Mouse (Mus musculus) layer of hippocampus, adult 18-20 months (tissue): Measurements from ENCODE around the gene Vmn1r28. TPM values are rescaled to one million over a fixed set of nuclear protein-coding genes. Genes with fewer than 3 reads are reported as not detected.
A peak's percentile ranks its signal among the peaks of the same experiment; 100 is the strongest.
"Not testable (repeated sequence)": the region's sequence is repeated elsewhere in the genome, so short reads cannot be mapped to it uniquely, and the experiment has no call there.

Source experiments
- DNase-seq, 2 experiments: peaks; one replicate each; pipeline ENCODE4 v3.0.0; 2022; ENCODE audit warnings: low spot score in 2 of 2
- long read RNA-seq: library from polyadenylated mRNA; stranded (forward); transcript quantifications from one replicate; pipeline ENCODE4 v2.0.0, GENCODE M21; 2021
- total RNA-seq, 2 experiments: library from RNA; stranded (reverse); gene quantifications; 2 replicates each; pipeline ENCODE4 v1.2.3; 2021

Vmn1r28 gene
- total RNA-seq: not detected
- long read RNA-seq: 0 reads

DNA sequence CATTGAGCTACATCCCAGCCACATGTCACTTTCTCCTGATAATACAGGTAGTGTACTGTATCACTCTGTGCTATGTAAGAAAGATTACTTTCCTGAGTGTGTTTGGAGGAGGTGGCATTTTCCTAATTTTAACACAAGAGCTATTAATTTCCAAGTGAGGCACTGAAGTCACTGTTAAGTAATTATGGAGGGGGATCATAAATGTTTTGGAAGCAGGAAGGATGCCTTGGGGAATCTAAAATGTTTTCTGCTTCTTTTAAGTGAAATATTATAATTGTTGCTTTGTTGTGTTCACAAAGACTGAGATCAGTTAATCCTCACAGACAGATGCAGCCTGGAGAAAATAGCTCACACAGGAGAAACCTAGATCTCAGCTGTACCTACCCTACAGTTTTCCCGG lies at the start of gene Vmn1r28:
Vmn1r28 (plus strand) TSS at position 301 of the 400 bp plus-strand sequence.
- no peak for DNase-seq

GRCm38 (mm10) chr6:58216119-58216518 lies 45.7 kb upstream of the Vmn1r28 start:
- DNase-seq: peak in 1 of 2 experiments; percentile 30

- DNase-seq: no peak
Observed at GRCm38 (mm10) chr6:58218721-58219120, 43.1 kb upstream of the Vmn1r28 start, which contains the start of gene Vmn1r27. Gene Vmn1r27, minus strand, starts transcription at chr6:58218821.

- not testable (repeated sequence) for DNase-seq
Observed at GRCm38 (mm10) chr6:58279661-58280060, 17.8 kb downstream of the Vmn1r28 start.

DNA sequence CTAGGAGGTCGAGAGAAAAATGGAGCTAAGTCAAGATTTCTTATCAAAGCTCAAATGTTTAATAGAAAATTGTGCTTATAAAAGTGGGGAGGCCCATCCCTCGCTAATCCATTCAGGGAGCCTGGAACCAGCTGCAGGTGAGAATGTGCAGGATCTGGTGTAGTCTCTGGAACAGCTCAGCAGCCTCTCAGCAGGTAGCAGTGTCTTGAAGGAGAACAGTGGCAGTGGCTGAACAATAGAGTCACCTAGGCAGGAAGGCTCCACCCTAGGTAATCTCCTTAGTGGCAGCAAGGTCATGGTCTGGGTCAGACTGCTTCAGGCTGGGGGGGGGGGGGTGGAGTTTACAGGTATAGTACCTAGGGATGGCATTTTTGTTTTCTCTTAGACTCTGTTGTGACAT lies 30.4 kb downstream of the Vmn1r28 start:
- DNase-seq: no peak

- DNase-seq: not testable (repeated sequence)
Observed at GRCm38 (mm10) chr6:58298511-58298910, 36.7 kb downstream of the Vmn1r28 start.

GRCm38 (mm10) chr6:58301249-58301648 lies 39.4 kb downstream of the Vmn1r28 start, which contains the start of gene Vmn1r29:
Gene Vmn1r29, plus strand, starts transcription at chr6:58301549.
- no peak for DNase-seq

Other genes with a start within 250 kb of the Vmn1r28 start
- not detected for gene Vmn1r26, start 246.9 kb upstream of the Vmn1r28 start, total RNA-seq
- not detected for gene Vmn1r27, start 43.2 kb upstream of the Vmn1r28 start, total RNA-seq
- not detected for gene Vmn1r29, start 39.5 kb downstream of the Vmn1r28 start, total RNA-seq
- gene Vmn1r30, start 181.3 kb downstream of the Vmn1r28 start, total RNA-seq: not detected
- gene Vmn1r31, start 213.3 kb downstream of the Vmn1r28 start, total RNA-seq: not detected